Mouse (Mus musculus): ENCODE data around the gene Oasl2. TPM values are rescaled to one million over a fixed set of nuclear protein-coding genes. Genes with fewer than 3 reads are reported as not detected.

Oasl2 gene
- total RNA-seq, 2 experiments from 2014 or later: 1.2 to 3.3 TPM

- DNase-seq (ENCODE audit: low spot score in 2 of 2): no peak
- intact Hi-C loops (cut with DNase I): no loop called here
Observed at GRCm38 (mm10) chr5:114950669-114951068, 53.9 kb downstream of the Oasl2 start.

DNA sequence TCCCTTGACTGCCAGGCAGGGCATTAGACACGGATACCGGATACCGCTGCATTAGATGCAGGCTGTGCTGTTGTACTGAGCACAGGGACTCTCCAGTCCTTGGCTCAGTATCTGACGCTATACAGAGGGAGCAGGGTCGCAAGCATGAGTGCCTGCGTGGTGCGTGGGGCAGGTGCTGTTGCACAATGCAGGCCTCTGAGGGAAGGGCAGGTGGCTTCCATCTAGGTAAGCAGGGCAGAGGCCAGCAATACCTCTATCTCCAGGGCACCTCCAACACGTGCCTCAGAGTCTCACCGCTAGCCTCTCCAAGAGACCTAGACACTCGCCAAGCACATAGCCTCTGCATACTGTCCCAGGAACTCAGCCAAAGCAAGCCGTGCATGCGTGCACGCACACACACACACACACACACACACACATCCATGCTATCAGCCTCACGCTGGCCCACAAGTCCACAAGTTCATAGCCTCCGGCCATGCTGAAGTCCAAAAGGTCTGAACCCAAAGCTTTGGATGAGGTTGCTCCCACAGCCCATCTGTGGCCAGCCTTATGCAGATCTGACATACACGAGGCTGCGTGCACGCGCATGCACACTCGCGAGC, 54.6 kb downstream of the Oasl2 start:
- intact Hi-C loops (cut with DNase I): no loop called here
- DNase-seq (ENCODE audit: low spot score in 2 of 2): no peak

GRCm38 (mm10) chr5:114953326-114953725, 56.6 kb downstream of the Oasl2 start:
- no peak for DNase-seq (ENCODE audit: low spot score in 2 of 2)
- intact Hi-C loops (cut with DNase I): no loop called here

GRCm38 (mm10) chr5:114958069-114958468, 61.3 kb downstream of the Oasl2 start:
- DNase-seq (ENCODE audit: low spot score in 2 of 2): no peak

More at GRCm38 (mm10) chr5:114958069-114958468, 61.3 kb downstream of the Oasl2 start:
- intact Hi-C loops (cut with DNase I): no loop called here

Small RNA genes within 50 kb of the gene (microRNA-seq; reads per million reads assigned to microRNA genes)
- 5.1 reads per million, percentile 17 among the genes with 10 or more reads in this experiment for gene Mir6240

Other genes with a start within 250 kb of the Oasl2 start
- gene Trpv4, start 238.5 kb upstream of the Oasl2 start, total RNA-seq (2021): 1 to 10 TPM; 1.5 to 2.6 TPM
- 10 to 100 TPM; 24.3 to 32.4 TPM for gene Gltp, start 206.0 kb upstream of the Oasl2 start, total RNA-seq (2021)
- gene Tchp, start 189.2 kb upstream of the Oasl2 start, total RNA-seq (2021): 10 to 100 TPM in 1 of 2 experiments, 1 to 10 TPM in 1; 8.6 to 15.5 TPM
- gene Ankrd13a, start 122.3 kb upstream of the Oasl2 start, total RNA-seq (2021): 10 to 100 TPM; 34.7 to 35.4 TPM
- 10 to 100 TPM; 32.0 to 46.1 TPM for gene Git2, start 121.4 kb upstream of the Oasl2 start, total RNA-seq (2021)
- gene 1500011B03Rik, start 73.5 kb upstream of the Oasl2 start, total RNA-seq (2021): 100 to 1,000 TPM; 169 to 176 TPM
- not detected for gene 4930519G04Rik, start 43.3 kb upstream of the Oasl2 start, total RNA-seq (2021)
- gene Gm9936, start 38.3 kb upstream of the Oasl2 start, total RNA-seq (2021): 1 to 10 TPM in 1 of 2 experiments, under 1 TPM in 1; 1.00 to 1.0 TPM
- gene Oasl1, start 26.3 kb downstream of the Oasl2 start, total RNA-seq (2021): not detected
- 100 to 1,000 TPM; 203 to 243 TPM for gene 2210016L21Rik, start 45.2 kb downstream of the Oasl2 start, total RNA-seq (2021)
- not detected for gene Hnf1a, start 74.2 kb downstream of the Oasl2 start, total RNA-seq (2021)
- gene Sppl3, start 114.2 kb downstream of the Oasl2 start, total RNA-seq (2021): 10 to 100 TPM; 87.1 to 96.8 TPM
- not detected for gene Gm10401, start 201.4 kb downstream of the Oasl2 start, total RNA-seq (2021)
- 1 to 10 TPM; 7.5 TPM for gene Acads, start 222.4 kb downstream of the Oasl2 start, total RNA-seq (2021)
- 10 to 100 TPM; 25.1 to 29.1 TPM for gene Unc119b, start 238.0 kb downstream of the Oasl2 start, total RNA-seq (2021)

Measured in left cerebral cortex, postnatal 36 days (tissue).